Mouse (Mus musculus): Measurements from ENCODE around the gene 4430402I18Rik. TPM values are rescaled to one million over a fixed set of nuclear protein-coding genes. Genes with fewer than 3 reads are reported as not detected.

The 4430402I18Rik gene
- total RNA-seq, 4 experiments from 2014 or later, result 26.9 to 31.3 (median 29.9) TPM

Other genes with a start within 250 kb of the 4430402I18Rik start
- 1 to 10 TPM; 1.7 to 4.1 (median 2.4) TPM for gene Slc1a1, start 132.8 kb downstream of the 4430402I18Rik start, total RNA-seq (2022)
- gene Plpp6, start 3.8 kb downstream of the 4430402I18Rik start, total RNA-seq (2022), result 1 to 10 TPM; 6.7 to 9.4 (median 7.8) TPM
- 10 to 100 TPM; 56.7 to 76.4 (median 64.3) TPM for gene Cdc37l1, start 22.6 kb upstream of the 4430402I18Rik start, total RNA-seq (2022)
- gene Ak3, start 80.2 kb upstream of the 4430402I18Rik start, total RNA-seq (2022), result 100 to 1,000 TPM in 2 of 4 experiments, 10 to 100 TPM in 2; 76.6 to 102 (median 91.8) TPM
- 1 to 10 TPM; 4.4 to 6.6 (median 5.8) TPM for gene Rcl1, start 133.6 kb upstream of the 4430402I18Rik start, total RNA-seq (2022)

Data from heart, adult 8-10 months (tissue).